Mouse (Mus musculus) thymus, postnatal 10 days (tissue): ENCODE results near the gene Tmem86a.

Experiments used
- DNase-seq, 2 experiments: peaks; one replicate each; pipeline ENCODE4 v3.0.0; 2021; ENCODE audit warnings: low spot score in 2 of 2

The Tmem86a gene

GRCm38 (mm10) chr7:47027520-47027919, 22.9 kb upstream of the Tmem86a start:
- DNase-seq, result no peak

DNA sequence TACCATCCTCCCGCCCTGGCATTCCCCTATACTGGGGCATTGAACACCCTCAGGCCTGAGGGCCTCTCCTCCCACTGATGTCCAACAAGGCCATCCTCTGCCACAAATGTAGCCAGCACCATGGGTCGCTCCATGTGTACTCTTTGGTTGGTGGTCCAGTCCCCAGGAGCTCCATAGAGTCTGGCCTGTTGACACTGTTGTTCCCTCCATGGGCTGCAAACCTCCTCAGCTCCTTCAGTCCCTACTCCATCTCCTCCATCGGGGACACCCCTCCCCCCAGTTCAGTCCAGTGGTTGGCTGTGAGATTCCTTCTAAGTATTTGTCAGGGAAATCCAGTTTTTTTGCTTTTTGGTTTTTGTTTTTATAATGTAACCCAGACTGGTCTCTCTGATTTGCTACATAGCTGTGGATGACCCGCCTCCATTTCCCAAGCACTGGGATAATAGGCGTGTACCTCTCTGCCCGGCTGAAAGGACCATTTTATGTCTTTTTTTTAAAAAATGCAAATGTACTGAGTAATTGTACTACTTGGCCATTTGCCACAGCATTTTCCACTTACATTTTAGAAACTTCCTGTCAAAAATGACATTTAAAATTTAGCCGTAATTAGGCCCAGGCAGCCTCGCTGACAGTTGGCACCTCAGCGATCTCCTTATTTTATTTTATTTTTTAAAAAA, 19.7 kb upstream of the Tmem86a start:
- no peak for DNase-seq

DNA sequence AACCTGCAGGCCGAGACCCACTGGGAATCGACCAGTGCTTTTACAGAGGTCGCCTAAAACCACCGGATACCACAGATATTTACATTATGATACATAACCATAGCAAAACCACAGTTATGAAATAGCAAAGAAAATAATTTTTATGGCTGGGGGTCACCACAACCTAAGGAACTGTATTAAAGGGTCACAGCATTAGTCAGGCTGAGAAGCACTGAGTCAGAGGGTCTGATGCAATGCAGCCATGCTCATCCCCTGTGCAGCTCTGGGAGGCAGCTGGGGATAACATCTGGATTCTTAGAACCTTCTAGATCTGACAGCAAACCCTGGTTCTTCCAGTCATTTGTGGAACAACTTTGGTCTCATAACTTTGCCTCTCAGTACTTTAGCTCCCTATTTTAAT, 19.0 kb upstream of the Tmem86a start:
- no peak for DNase-seq

GRCm38 (mm10) chr7:47034785-47035384, 15.5 kb upstream of the Tmem86a start:
- DNase-seq, result no peak

DNA sequence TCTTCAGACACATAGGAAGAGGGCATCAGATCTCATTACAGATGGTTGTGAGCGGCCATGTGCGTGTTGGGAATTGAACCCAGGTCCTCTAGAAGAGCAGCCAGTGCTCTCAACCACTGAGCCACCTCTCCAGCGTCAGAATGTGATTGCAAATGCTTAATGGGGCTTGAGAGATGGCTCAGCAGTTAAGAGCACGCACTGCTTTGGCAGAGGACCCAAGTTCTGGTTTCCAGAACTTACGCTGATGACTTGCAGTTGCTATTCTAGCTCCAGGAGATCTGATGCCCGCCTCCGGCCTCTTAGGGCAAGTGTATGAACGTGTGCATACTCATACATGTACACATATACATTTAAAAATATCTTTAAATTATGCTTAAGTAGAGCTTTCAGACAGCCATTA, 15.0 kb upstream of the Tmem86a start:
- DNase-seq, result no peak

GRCm38 (mm10) chr7:47041706-47042105, 8.7 kb upstream of the Tmem86a start:
- no peak for DNase-seq

DNA sequence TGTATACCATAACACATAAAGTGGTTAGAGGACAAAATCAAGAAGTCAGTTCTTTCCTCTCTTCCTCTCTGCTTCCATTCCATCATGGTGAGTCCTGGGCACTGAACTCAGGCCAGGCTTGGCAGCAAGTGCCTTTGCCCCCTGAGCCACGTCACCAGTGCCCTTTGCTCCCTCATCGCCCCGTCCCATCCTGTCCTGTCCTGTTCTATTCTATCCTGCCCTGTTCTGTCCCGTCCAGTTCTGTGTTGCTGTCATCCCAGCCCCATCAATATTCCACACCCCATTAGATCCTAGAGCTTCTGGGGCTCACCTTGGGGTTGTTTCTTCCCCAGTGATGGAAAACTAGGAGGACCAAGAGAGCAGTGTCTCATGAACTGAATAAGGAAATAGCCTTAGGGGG, 8.3 kb upstream of the Tmem86a start:
- DNase-seq, result no peak

GRCm38 (mm10) chr7:47042823-47043490, 7.4 kb upstream of the Tmem86a start:
- DNase-seq, result no peak

DNA sequence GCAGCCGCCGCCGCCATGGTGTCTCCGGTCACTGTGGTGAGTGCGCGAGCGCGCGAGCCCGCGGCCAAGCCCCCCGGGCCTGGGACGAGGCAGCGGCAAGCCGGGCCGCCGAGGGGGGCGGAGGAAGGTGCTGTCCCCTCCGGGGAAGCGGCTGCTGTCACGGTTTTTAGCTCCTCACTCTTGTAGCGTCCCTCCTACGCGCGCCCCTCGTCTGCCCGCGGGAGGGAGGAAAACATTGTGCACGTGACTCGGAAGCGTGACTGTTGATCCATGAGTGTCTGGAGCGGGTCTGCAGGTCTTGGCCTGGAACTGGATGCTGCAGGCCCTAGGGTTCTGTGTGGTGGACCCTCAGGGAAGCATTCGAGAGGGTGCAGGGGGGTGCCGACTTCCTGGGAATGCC, 365 bp downstream of the Tmem86a start:
- no peak for DNase-seq

DNA sequence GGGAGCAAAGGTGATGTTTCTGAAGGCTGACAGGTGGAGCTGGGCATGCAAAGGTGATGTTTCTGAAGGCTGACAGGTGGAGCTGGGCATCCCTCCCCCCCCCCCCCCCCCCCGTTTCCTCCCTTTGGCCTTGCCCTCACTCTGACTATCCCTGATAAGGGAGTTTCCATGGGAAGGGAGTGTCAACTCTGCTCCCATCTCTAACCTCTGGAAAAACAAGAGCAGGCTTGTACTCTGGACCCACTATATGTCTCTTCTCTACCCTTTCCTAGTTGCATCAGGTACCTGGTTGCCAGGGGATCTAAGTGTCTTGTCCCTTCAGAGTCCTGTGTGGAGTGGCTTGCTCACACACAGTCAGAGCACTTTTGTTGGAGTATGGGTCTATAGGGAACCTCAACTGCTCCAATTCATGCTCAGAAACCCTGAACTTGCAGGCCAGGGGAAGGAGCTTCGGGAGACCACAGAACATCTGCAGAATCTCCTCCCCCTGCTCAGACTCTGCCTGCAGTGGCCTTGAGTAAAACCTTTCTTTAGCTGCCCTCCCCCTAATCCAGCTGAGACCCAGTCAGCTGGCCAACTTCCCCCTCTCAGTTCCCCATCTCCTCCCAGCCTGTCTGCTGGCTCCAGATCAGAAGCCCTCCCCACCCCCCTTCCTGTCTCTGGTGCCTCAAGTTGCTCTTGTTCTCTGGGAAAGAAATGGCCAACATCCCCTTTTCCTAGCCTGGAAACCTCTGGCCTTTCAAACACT, 1.2 kb downstream of the Tmem86a start:
- peak in 1 of 2 experiments; percentile 6 for DNase-seq

GRCm38 (mm10) chr7:47052276-47052675, 1.9 kb downstream of the Tmem86a start:
- DNase-seq, result no peak

- DNase-seq, result no peak
These were observed 2.9 kb downstream of the Tmem86a start for GRCm38 (mm10) chr7:47053287-47053686.

DNA sequence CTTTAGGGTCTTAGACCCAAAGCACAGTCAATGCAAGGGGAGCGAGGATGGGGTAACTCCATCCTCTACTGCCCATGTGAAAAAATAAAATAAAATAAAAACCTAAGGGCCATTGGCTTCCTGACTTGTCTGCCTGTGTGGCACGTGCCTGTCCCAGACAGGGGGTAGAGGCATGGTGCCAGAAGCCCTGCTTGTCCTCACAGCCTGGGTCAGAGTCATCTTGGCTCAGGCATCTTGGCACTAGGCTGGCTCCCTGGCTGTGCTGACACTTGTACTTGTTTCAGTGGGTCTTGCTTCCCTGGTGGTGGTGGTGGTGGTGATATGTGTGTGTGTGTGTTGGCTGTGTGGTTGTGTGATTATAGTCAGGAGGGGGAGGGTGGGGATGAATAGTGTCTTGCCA, 4.3 kb downstream of the Tmem86a start:
- DNase-seq, result no peak

DNA sequence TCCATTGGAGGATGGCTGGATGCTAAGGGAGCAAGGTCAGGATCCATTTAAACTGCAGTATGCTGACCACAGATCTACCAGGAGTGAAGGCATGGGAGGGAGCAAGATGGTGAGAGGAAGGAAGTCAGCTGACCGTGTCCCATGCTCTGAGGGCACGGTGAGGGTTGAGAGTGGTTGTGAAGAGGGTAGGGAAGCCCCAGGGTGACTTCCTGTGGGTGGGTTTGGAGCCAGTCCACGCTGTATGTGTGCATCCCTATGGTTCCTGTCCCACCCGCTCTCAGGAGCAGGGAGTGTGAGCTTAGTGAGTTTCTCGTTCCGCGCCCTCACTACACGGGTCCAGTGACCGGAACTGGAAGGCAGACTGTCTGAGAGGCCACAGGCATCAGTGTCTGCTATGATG, 5.3 kb downstream of the Tmem86a start:
- no peak for DNase-seq

DNA sequence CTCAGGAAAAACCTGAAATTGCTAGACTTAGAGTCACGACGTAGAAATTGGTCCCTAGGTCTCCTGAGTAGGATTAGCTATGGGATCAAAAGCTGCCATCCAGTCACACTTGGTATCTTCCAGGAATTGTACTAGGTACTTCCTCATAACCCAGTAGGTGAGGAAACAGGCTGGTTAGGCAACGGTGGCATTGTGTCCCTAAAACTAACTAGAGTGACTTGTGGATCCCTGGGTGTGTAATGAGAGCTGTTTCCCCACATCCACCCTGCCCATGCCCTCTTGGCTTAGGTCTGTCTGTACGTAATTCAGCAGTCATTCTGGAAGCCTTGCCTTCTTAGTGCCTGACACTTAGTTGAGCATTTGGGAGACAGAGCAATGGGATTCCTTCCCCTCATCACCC, 5.9 kb downstream of the Tmem86a start:
- no peak for DNase-seq

- DNase-seq, result no peak
These were observed 8.9 kb downstream of the Tmem86a start for GRCm38 (mm10) chr7:47059339-47059738.

DNA sequence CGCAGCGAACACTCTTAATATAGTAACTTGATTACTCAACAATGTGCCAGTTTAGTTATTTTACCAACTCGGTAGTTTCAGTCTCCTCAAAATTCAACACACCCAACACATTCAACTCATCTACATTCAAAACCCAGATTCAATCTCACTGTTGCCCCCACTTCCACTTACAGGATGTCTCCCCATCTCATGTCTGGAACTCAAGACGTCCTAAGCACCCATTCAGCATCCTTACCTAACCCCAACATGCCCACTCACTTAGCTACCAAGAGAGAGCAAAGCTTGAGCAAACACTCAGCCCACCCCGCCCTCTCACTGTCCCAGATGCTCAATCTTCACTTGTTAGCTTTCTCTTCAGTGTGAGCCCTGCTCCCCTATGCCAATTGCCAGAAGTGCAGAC, 11.2 kb downstream of the Tmem86a start:
- no peak for DNase-seq

DNA sequence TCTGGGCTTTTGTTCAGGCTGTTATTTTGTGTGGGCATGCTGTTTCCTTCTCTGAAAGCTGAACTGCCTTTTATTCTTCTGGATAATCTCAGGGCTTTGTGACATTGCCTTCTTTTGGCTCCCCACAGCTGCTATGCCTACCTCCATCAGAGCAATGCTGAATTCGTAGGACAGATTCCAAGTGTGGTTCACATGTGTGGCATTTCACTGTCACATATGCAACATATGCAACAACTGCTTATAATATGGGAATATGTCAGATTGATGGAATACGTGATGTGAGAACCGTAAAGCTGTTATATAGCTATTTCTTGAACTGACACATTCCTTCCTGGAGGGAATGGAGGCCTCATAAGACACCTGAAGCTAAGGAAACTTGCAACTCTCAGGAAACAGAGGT, 16.5 kb downstream of the Tmem86a start:
- no peak for DNase-seq

DNA sequence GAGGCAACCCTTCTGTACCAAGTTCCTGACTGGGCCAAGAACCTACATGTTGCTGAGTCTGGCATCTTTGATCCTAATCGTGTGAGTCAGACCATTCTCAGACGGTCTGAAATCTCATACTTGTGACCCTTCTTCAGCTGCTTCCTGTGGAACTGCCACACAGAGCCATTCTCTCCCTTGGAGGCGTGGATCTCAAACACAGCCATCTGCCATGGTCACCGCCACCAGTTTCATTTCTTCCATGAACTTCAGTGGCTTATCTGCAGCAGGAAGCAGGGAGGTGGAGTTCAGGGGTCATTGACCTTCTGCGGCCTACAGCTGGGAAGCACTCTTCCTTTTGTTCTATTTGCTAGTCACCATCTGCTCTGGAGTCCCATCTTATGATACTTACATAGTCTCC, 17.5 kb downstream of the Tmem86a start:
- DNase-seq, result no peak

GRCm38 (mm10) chr7:47072551-47072950, 22.1 kb downstream of the Tmem86a start:
- DNase-seq, result no peak

GRCm38 (mm10) chr7:47073536-47074521, 23.4 kb downstream of the Tmem86a start:
- no peak for DNase-seq
